Mouse (Mus musculus) heart, adult 2 months (tissue): ENCODE measurements at regions not wholly inside any gene's neighbourhood (a gene's known extent, or its start where the extent isn't known, plus 50 kb on each side); places are given as distances from the start of the nearest gene placed in this dataset.

Experiments used
- DNase-seq, 2 experiments: peaks; one replicate each; pipeline ENCODE4 v3.0.0; 2021
- H3K27ac ChIP-seq: fragments of 200-600 bp; 2 replicates; pipeline ENCODE4 v1.8.1; 2022
- H3K27me3 ChIP-seq: fragments of 200-500 bp; 2 replicates; pipeline ENCODE4 v1.6.1; 2012; ENCODE audit warnings: mild to moderate bottlenecking, low read length, inconsistent platforms, mixed read lengths; ENCODE audit not compliant: control insufficient read depth, insufficient read depth
- H3K36me3 ChIP-seq: fragments of 200-500 bp; 2 replicates; pipeline ENCODE4 v1.6.1; 2012; ENCODE audit warnings: low read length, inconsistent platforms; ENCODE audit not compliant: control insufficient read depth, insufficient read depth
- H3K4me1 ChIP-seq: fragments of 200-500 bp; 2 replicates; pipeline ENCODE4 v1.6.1; 2011; ENCODE audit warnings: low read length; ENCODE audit not compliant: control insufficient read depth, insufficient read depth
- H3K4me3 ChIP-seq: fragments of 200-600 bp; 2 replicates; pipeline ENCODE4 v1.8.1; 2022
- H3K79me2 ChIP-seq: fragments of 200-500 bp; replicated peaks from 2 replicates; pipeline ENCODE4 v1.6.1; 2012; ENCODE audit warnings: mild to moderate bottlenecking, inconsistent platforms, low read length, moderate library complexity, mixed read lengths; ENCODE audit not compliant: control insufficient read depth, insufficient read depth
- H3K9ac ChIP-seq: fragments of 200-500 bp; 2 replicates; pipeline ENCODE4 v1.6.1; 2012; ENCODE audit warnings: low read depth, mild to moderate bottlenecking, control low read depth, inconsistent platforms, low read length, mixed read lengths
- CTCF ChIP-seq: fragments of 200-600 bp; IDR thresholded peaks from 2 replicates; pipeline ENCODE4 v1.8.1; 2022; ENCODE audit warnings: antibody characterized with exemption, mild to moderate bottlenecking, moderate library complexity
- EP300 ChIP-seq: fragments of 200-500 bp; IDR thresholded peaks from 2 replicates; pipeline ENCODE4 v1.6.1; 2011; ENCODE audit warnings: low read depth, low read length, control low read depth; ENCODE audit not compliant: insufficient read depth
- POLR2A ChIP-seq: fragments of 200-500 bp; IDR thresholded peaks from 2 replicates; pipeline ENCODE4 v1.6.1; 2011; ENCODE audit warnings: mild to moderate bottlenecking, low read depth, low read length, control low read depth; ENCODE audit not compliant: insufficient read depth
- whole genome bisulfite sequencing: fragments of 180-500 bp; shearing (Covaris S2); methylation state at CpG from one replicate; pipeline ENCODE4 v1.1.7; 2018; 5-methylcytosine and 5-hydroxymethylcytosine counted together
- intact Hi-C: fragments of 180-260 bp; cut with DNase I; formaldehyde crosslinking; loops from one replicate; pipeline ENCODE4 v1.15.1; 2025

- 64% methylated on average over 1 of the region's 1 CpGs for WGBS
- intact Hi-C loops: no loop called here
- no peak for DNase-seq
- Histone ChIP-seq H3K4me3 (no peak overlapping the region), H3K27ac (no peak overlapping the region), H3K79me2 (no peaks in the 10 kb centered on the region), H3K27me3 (no peaks in the 10 kb centered on the region), H3K9ac (no peak overlapping the region), H3K36me3 (no peaks in the 10 kb centered on the region), H3K4me1 (no peaks in the 10 kb centered on the region)
- no peak for TF ChIP-seq CTCF
- TF ChIP-seq POLR2A: no peak
- no peak for TF ChIP-seq EP300
Observed at GRCm38 (mm10) chr3:143706679-143707078, 498.3 kb downstream of the Lmo4 start.

DNA sequence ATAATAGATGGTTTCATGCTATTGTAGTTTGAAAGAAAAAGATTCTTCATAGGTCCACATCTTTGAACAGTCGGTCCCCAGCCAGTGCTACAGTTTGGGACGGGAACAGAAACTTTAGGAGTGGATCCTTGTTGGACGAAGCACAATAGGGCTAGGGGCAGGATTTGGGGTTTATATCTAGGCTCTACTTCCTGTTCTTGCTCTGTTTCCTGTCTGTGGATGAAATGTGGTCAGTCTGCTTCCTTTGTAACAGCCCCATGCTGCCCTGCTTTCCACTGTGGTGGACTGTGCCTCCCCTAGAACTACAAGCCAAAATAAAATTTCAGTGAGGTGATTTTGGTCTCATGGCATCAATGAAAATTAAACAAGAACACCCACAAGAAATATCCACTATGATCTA lies 510.2 kb downstream of the Lmo4 start:
- H3K79me2 ChIP-seq: no peaks in the 10 kb centered on the region
- no peaks in the 10 kb centered on the region for H3K36me3 ChIP-seq
- no peak overlapping the region for H3K4me3 ChIP-seq
- intact Hi-C loops: no loop called here
- no peak for DNase-seq
- no peaks in the 10 kb centered on the region for H3K27me3 ChIP-seq
- no peak overlapping the region for H3K9ac ChIP-seq
- H3K4me1 ChIP-seq: no peaks in the 10 kb centered on the region
- WGBS: 60% methylated on average over 3 of the region's 3 CpGs
- no peak for TF ChIP-seq EP300
- H3K27ac ChIP-seq: no peak overlapping the region

GRCm38 (mm10) chr3:143685742-143686141 lies 519.3 kb downstream of the Lmo4 start:
- H3K4me3 ChIP-seq: no peak overlapping the region
- WGBS: 63% methylated on average over 2 of the region's 2 CpGs

DNA sequence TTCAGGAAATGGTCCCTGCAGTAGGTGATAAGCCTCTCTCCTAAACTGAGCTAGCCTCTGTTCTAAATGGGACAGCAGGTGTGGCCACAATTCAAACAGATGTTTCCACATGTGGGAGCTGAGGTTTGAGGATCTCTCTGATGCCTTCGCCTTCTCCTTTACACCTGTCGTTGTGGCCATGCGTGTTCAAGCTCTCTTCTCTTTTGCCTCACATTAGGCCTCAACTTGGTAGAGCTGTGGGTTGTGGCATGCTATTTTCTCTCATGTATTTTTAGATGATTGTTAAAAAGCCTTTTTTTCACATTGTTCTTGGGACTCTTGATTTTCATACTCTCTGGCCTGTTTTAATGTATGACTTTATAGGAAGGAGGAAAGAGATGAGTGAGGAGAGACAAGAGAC lies 526.8 kb downstream of the Lmo4 start:
- intact Hi-C loops: no loop called here
- TF ChIP-seq EP300 (no peak), CTCF (no peak), POLR2A (no peak)
- Histone ChIP-seq H3K4me1 (no peaks in the 10 kb centered on the region), H3K27me3 (no peaks in the 10 kb centered on the region), H3K27ac (no peak overlapping the region), H3K4me3 (no peak overlapping the region), H3K79me2 (no peaks in the 10 kb centered on the region), H3K36me3 (no peaks in the 10 kb centered on the region), H3K9ac (no peak overlapping the region)
- DNase-seq: no peak
- 99% methylated on average over 3 of the region's 3 CpGs for WGBS

More at GRCm38 (mm10) chr3:143685742-143686141, 519.3 kb downstream of the Lmo4 start:
- Histone ChIP-seq H3K36me3 (no peaks in the 10 kb centered on the region), H3K79me2 (no peaks in the 10 kb centered on the region), H3K27me3 (no peaks in the 10 kb centered on the region), H3K27ac (no peak overlapping the region), H3K9ac (no peak overlapping the region), H3K4me1 (no peaks in the 10 kb centered on the region)
- no peak for DNase-seq
- TF ChIP-seq POLR2A (no peak), CTCF (no peak), EP300 (no peak)
- intact Hi-C loops: no loop called here

- intact Hi-C loops: no loop called here
- TF ChIP-seq CTCF (no peak), POLR2A (no peak), EP300 (no peak)
- no peak overlapping the region for H3K4me3 ChIP-seq
- no peaks in the 10 kb centered on the region for H3K4me1 ChIP-seq
- H3K36me3 ChIP-seq: no peaks in the 10 kb centered on the region
- H3K9ac ChIP-seq: no peak overlapping the region
- no peaks in the 10 kb centered on the region for H3K79me2 ChIP-seq
- no peak for DNase-seq
- no peaks in the 10 kb centered on the region for H3K27me3 ChIP-seq
- H3K27ac ChIP-seq: no peak overlapping the region
- 85% methylated on average over 3 of the region's 3 CpGs for WGBS
Observed at GRCm38 (mm10) chr3:143674855-143675254, 530.2 kb downstream of the Lmo4 start.

DNA sequence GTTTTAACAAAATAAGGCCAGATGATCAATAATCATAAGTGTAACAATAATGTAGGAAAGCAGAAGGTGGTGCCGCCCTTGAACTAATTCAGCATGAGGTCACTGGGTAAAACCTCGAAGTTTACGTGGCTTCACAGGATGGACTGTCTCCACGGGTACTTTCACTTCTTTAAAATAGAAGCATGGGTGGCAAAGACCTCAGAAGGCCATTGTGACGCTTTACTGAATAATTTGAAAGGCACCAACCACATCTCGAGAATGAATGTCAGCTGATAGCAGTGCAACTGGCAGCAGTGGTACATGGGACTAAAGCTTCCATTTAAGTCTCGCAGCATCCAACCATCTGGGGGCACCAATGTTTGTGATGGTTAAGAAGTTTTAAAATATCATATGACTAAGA lies 530.6 kb downstream of the Lmo4 start:
- WGBS: 77% methylated on average over 7 of the region's 7 CpGs
- no peaks in the 10 kb centered on the region for H3K27me3 ChIP-seq
- intact Hi-C loops: no loop called here
- no peaks in the 10 kb centered on the region for H3K36me3 ChIP-seq
- H3K79me2 ChIP-seq: no peaks in the 10 kb centered on the region
- no peak overlapping the region for H3K9ac ChIP-seq
- TF ChIP-seq CTCF (no peak), EP300 (no peak), POLR2A (no peak)
- no peak for DNase-seq
- H3K4me1 ChIP-seq: no peaks in the 10 kb centered on the region
- no peak overlapping the region for H3K4me3 ChIP-seq
- H3K27ac ChIP-seq: no peak overlapping the region

GRCm38 (mm10) chr3:143662041-143662685 lies 542.9 kb downstream of the Lmo4 start:
- H3K4me3 ChIP-seq: no peak overlapping the region
- H3K27ac ChIP-seq: no peak overlapping the region
- no peaks in the 10 kb centered on the region for H3K36me3 ChIP-seq
- TF ChIP-seq POLR2A: no peak
- intact Hi-C loops: no loop called here
- WGBS: 82% methylated on average over 5 of the region's 5 CpGs
- no peak overlapping the region for H3K9ac ChIP-seq
- H3K27me3 ChIP-seq: no peaks in the 10 kb centered on the region
- no peaks in the 10 kb centered on the region for H3K4me1 ChIP-seq
- no peak for DNase-seq
- no peaks in the 10 kb centered on the region; the same call in 1 of the 2 replicates for H3K79me2 ChIP-seq
